Mouse (Mus musculus): ENCODE measurements at regions not wholly inside any gene's neighbourhood (a gene's known extent, or its start where the extent isn't known, plus 50 kb on each side); places are given as distances from the start of the nearest gene placed in this dataset.

DNA sequence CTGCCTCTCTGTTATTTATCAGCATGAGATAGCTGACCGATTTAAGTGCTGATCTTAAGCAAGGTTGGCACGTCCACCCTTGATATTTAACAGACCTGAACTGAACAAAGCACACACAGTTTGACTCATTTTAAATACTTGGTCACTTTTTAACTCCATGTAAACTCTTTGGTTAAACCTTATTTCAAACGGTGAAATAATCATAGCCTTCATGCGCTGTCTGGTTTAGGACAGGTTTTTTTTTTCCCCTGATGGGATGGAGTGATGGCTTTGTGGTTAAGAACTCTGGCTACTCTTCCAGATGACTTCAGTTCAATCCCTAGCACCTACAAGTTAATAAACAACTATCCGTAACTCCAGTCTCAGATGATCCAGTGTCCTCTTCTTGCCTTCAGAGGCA is 706.7 kb upstream of the N6amt1 start:
- no peak for ATAC-seq (ENCODE audit: low FRiP score)
- Histone ChIP-seq H3K4me2 (no peak overlapping the region), H3K27me3 (no peaks in the 10 kb centered on the region), H3K9me3 (no peaks in the 10 kb centered on the region), H3K36me3 (replicated peaks) (no peaks in the 10 kb centered on the region), H3K27ac (no peak overlapping the region), H3K9ac (no peak overlapping the region), H3K4me1 (no peaks in the 10 kb centered on the region), H3K4me3 (replicated peaks) (no peak overlapping the region)
- WGBS: 91% methylated on average over 5 of the region's 5 CpGs

DNA sequence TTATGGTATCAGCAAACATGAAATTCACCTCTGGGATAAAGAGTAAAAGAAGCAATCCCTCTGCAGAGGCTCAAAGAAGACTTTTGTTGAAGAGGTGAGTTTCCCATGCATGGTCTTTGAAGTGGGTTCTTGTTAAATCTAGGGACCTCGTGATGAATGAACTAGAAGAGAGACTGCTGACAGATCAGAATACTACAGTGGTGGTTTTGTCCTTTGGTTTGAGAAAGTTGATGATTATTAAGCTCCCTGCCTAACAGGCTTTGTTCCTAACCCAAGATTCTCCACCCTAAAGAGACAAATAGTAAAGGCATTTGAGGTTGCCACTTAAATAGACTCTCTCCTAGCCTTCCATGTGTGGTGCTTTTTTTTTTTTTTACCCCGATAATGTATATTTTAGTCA is 707.2 kb upstream of the N6amt1 start:
- Histone ChIP-seq H3K27me3 (no peaks in the 10 kb centered on the region), H3K4me3 (replicated peaks) (no peak overlapping the region), H3K4me1 (no peaks in the 10 kb centered on the region), H3K36me3 (replicated peaks) (no peaks in the 10 kb centered on the region), H3K9ac (no peak overlapping the region), H3K9me3 (no peaks in the 10 kb centered on the region), H3K27ac (no peak overlapping the region), H3K4me2 (no peak overlapping the region)
- 76% methylated on average over 2 of the region's 2 CpGs for WGBS
- ATAC-seq (ENCODE audit: low FRiP score): no peak

DNA sequence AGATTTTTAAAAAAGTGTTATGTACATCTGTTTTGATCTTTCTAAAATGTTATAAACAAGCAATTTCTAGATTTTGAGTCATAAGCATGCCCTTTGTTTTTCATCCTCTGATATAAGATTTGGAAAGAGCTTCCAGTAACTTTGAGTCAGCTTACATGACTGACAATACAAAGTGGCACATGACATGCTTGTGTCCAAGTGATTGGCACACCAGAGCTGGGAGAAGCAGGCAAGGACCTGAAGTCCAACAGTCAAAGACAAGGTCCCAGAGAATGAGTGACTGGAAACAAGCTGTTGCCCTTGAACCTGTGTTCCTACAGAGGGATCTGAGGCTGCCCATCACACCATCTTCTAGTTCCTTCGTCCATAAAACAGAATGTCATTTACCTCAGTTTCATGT is 708.5 kb upstream of the N6amt1 start:
- no peaks in the 10 kb centered on the region for H3K9me3 ChIP-seq
- H3K27ac ChIP-seq: no peak overlapping the region
- no peak overlapping the region for H3K9ac ChIP-seq
- H3K36me3 ChIP-seq (replicated peaks): no peaks in the 10 kb centered on the region
- ATAC-seq (ENCODE audit: low FRiP score): no peak
- no peak overlapping the region for H3K4me3 ChIP-seq (replicated peaks)
- 84% methylated on average over 1 of the region's 1 CpGs for WGBS
- H3K4me1 ChIP-seq: no peaks in the 10 kb centered on the region
- no peaks in the 10 kb centered on the region for H3K27me3 ChIP-seq
- no peak overlapping the region for H3K4me2 ChIP-seq

DNA sequence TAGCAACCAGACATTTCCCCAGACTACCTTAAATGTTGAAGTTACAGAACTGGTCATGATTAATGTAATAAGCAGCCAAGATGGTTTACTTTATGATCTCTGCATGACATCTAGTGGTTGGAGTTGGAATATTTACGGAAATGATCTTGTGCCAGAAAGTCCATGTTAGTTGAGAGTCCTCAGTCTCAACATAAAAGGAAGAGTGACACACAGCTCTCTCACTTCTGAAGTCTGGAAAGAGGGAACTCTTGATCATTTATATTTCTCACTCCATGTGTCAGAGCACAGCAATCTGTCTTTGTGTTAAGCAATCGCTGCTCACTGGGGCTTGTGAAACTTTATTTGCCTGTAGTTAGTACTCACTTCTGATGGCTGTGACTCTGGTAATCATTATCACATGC is 709.1 kb upstream of the N6amt1 start:
- 0 out of 2 replicates have a peak, but pooled peaks have one; percentile 57 for ATAC-seq (ENCODE audit: low FRiP score)
- no peaks in the 10 kb centered on the region for H3K9me3 ChIP-seq
- 56% methylated on average over 2 of the region's 2 CpGs for WGBS

DNA sequence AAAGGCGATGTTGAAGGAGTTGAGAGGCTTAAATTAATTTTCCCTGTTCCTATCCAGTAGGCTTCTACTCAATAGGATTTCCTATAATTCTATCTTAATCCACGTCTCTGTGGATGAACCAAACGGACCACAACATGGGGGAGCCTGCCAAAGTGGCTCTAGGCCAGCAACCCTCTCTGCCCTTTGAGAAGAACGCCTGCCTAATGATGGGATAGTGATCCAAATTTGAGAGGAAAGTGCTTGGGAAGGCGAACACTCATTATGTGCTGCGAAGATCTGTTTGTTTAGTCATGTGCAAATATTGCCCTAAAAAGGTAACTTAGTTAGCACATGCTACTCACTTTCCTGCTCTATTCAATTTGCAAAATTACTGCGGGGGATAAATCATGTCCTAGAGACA is 702.5 kb upstream of the Adamts5 start:
- no peak overlapping the region for H3K4me3 ChIP-seq (replicated peaks)
- H3K9ac ChIP-seq: no peak overlapping the region
- H3K9me3 ChIP-seq: no peaks in the 10 kb centered on the region
- ATAC-seq (ENCODE audit: low FRiP score): no peak
- H3K4me2 ChIP-seq: no peak overlapping the region
- WGBS: 76% methylated on average over 7 of the region's 7 CpGs
- no peaks in the 10 kb centered on the region for H3K4me1 ChIP-seq
- no peaks in the 10 kb centered on the region for H3K27me3 ChIP-seq
- no peaks in the 10 kb centered on the region for H3K36me3 ChIP-seq (replicated peaks)
- no peak overlapping the region for H3K27ac ChIP-seq

More for the DNA sequence above, 709.1 kb upstream of the N6amt1 start:
- Histone ChIP-seq H3K4me1 (no peaks in the 10 kb centered on the region), H3K9ac (no peak overlapping the region), H3K36me3 (replicated peaks) (no peaks in the 10 kb centered on the region), H3K4me2 (no peak overlapping the region), H3K4me3 (replicated peaks) (no peak overlapping the region), H3K27ac (no peak overlapping the region), H3K27me3 (no peaks in the 10 kb centered on the region)

DNA sequence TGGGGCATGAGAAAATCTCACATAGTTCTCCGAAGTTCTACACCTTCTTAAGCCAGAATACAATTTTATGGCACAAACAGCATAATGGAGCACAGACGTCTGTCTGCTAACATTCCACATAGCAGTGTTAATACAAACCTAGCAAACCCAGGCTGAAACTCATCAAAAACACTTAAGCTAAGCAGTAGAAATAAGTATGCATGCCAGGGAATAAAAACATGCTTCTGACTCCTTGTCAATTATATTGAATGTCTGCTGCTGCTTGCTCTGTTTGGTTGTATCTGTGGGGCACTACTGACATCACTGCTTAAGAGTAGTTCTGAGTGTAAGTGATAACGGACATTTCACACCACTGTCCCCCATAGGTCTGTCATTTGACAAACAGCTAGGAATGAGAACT is 693.4 kb upstream of the Adamts5 start:
- no peaks in the 10 kb centered on the region for H3K36me3 ChIP-seq (replicated peaks)
- no peaks in the 10 kb centered on the region for H3K27me3 ChIP-seq
- H3K9ac ChIP-seq: no peak overlapping the region
- ATAC-seq (ENCODE audit: low FRiP score): no peak
- no peak overlapping the region for H3K4me3 ChIP-seq (replicated peaks)
- H3K27ac ChIP-seq: no peak overlapping the region
- no peak overlapping the region for H3K4me2 ChIP-seq
- no peaks in the 10 kb centered on the region for H3K4me1 ChIP-seq
- no peaks in the 10 kb centered on the region for H3K9me3 ChIP-seq
- 84% methylated on average over 3 of the region's 3 CpGs for WGBS

DNA sequence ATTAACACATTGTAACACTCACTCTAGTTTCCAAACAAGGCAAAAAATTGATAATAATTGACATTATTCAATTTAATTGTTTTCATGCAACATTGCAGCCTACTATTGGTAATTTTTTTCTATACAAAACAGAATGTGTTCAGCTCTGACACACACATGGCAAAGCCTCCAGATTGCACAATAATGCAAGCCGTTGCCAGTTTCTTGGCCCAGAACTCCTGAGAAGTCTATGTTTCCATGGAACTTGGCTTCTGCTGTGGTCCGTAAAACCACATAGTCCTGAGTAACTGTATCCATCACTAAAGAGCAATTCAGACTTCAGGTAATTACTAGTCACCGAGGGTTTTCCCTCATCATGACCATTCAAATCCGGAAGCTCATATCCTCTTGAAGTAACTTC is 684.4 kb upstream of the Adamts5 start:
- H3K9ac ChIP-seq: no peak overlapping the region
- no peaks in the 10 kb centered on the region for H3K27me3 ChIP-seq
- H3K9me3 ChIP-seq: no peaks in the 10 kb centered on the region
- H3K4me2 ChIP-seq: no peak overlapping the region
- WGBS: 90% methylated on average over 4 of the region's 4 CpGs
- H3K4me3 ChIP-seq (replicated peaks): no peak overlapping the region
- H3K36me3 ChIP-seq (replicated peaks): no peaks in the 10 kb centered on the region
- no peak overlapping the region for H3K27ac ChIP-seq
- no peak for ATAC-seq (ENCODE audit: low FRiP score)
- H3K4me1 ChIP-seq: no peaks in the 10 kb centered on the region

DNA sequence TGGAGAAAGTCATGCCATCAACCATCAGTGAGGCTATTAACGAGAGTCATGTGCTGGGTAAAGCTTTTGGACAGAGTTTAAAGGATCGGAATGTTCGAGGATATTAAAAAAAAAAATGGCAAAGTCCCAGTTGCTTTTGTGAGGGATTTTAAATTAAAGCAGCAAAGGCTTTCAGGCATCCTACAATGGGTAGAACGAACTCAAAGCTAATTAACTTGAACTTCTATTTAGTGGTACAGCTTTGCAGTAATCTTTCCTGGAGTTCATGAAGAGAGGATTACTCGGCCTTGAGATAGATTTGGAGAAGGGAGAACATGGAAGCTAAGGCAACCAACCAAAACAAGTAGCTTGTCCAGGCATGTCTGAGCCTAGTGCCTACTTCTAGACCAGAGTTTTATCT is 676.7 kb upstream of the Adamts5 start:
- H3K4me1 ChIP-seq: no peaks in the 10 kb centered on the region
- no peak overlapping the region for H3K4me2 ChIP-seq
- H3K9me3 ChIP-seq: no peaks in the 10 kb centered on the region
- WGBS: 32% methylated on average over 5 of the region's 5 CpGs
- peak; percentile 60; the same call in 1 of the 2 replicates for ATAC-seq (ENCODE audit: low FRiP score)
- no peak overlapping the region for H3K9ac ChIP-seq
- H3K36me3 ChIP-seq (replicated peaks): no peaks in the 10 kb centered on the region
- no peak overlapping the region for H3K4me3 ChIP-seq (replicated peaks)
- no peaks in the 10 kb centered on the region for H3K27me3 ChIP-seq
- H3K27ac ChIP-seq: no peak overlapping the region

DNA sequence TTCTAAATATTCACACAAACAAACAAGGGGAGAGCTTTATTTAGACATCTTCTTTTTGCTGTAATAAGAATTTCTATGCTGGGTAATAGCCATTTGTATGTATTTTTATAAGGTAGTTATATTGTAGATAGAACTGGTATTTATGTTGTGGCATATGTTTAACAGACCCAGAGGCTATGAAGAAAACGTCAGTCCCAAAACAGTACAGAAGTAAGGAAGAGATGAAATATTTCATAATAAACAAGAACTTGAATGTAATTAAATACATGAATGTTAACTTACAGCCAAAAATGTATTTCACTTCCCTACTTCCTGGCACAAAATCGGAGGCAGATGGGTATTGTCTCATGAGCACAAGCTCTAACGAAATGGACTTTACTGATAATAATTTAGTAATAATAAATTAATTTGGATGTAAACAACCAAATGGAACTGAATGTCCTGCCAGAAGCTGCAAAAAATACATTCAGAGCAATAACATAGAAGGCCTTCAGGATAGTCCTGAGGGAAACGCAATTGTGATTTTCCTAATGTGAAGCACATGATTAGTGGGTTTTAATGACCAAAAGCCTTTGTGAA is 645.9 kb upstream of the Adamts5 start:
- no peaks in the 10 kb centered on the region for H3K9me3 ChIP-seq
- no peak overlapping the region for H3K4me3 ChIP-seq (replicated peaks)
- no peaks in the 10 kb centered on the region for H3K27me3 ChIP-seq
- H3K4me2 ChIP-seq: no peak overlapping the region
- H3K36me3 ChIP-seq (replicated peaks): no peaks in the 10 kb centered on the region
- H3K4me1 ChIP-seq: no peaks in the 10 kb centered on the region
- no peak overlapping the region for H3K9ac ChIP-seq
- ATAC-seq (ENCODE audit: low FRiP score): no peak
- 93% methylated on average over 4 of the region's 4 CpGs for WGBS
- H3K27ac ChIP-seq: no peak overlapping the region

DNA sequence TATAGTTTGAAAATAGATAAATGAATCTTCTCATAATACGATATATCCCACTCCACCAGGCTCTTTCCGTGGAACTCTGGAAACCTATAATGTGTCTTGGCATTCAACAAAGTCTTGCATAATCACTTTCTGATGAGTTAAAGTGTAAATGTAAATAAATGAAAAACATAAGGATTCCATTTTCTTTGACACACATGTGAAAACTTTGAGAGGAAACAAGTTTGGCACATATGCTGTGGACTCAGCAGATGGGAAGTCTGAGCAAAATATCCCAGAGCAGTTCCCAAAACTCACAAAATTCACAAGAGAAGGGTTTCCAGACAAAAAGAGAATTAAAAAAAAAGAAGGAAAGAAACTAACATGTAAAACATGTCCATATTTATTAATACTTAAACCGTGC is 645.3 kb upstream of the Adamts5 start:
- no peak overlapping the region for H3K9ac ChIP-seq

DNA sequence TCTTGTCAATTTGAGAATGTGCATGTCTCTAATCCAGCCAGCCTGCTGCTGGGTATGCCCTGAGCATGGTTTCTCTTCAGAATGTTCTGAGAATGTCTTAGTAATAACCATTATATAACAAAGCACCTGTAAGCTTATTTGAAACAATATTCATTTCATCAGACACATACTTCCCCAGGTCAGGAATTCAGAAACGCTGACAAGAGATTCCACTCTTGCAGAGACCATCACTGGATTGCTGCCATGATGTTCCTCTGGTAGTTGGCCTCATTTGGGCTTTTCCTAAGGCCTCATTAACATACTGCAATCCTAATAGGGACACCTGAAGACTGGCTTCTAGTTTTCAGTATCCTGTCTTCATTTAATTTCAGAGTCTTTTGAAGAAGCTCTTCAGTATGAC is 642.5 kb upstream of the Adamts5 start:
- Histone ChIP-seq H3K36me3 (replicated peaks) (no peaks in the 10 kb centered on the region), H3K27ac (no peak overlapping the region), H3K4me1 (no peaks in the 10 kb centered on the region), H3K27me3 (no peaks in the 10 kb centered on the region), H3K4me2 (no peak overlapping the region), H3K4me3 (replicated peaks) (no peak overlapping the region), H3K9ac (no peak overlapping the region), H3K9me3 (no peaks in the 10 kb centered on the region)
- no peak for ATAC-seq (ENCODE audit: low FRiP score)
- 67% methylated on average over 1 of the region's 1 CpGs for whole genome bisulfite sequencing

More for the DNA sequence above, 645.3 kb upstream of the Adamts5 start:
- H3K4me1 ChIP-seq: no peaks in the 10 kb centered on the region
- H3K4me3 ChIP-seq (replicated peaks): no peak overlapping the region
- no peak overlapping the region for H3K27ac ChIP-seq
- no peak overlapping the region for H3K4me2 ChIP-seq
- no peaks in the 10 kb centered on the region for H3K9me3 ChIP-seq
- no peaks in the 10 kb centered on the region for H3K27me3 ChIP-seq
- 92% methylated on average over 3 of the region's 3 CpGs for WGBS
- no peak for ATAC-seq (ENCODE audit: low FRiP score)
- no peaks in the 10 kb centered on the region for H3K36me3 ChIP-seq (replicated peaks)

DNA sequence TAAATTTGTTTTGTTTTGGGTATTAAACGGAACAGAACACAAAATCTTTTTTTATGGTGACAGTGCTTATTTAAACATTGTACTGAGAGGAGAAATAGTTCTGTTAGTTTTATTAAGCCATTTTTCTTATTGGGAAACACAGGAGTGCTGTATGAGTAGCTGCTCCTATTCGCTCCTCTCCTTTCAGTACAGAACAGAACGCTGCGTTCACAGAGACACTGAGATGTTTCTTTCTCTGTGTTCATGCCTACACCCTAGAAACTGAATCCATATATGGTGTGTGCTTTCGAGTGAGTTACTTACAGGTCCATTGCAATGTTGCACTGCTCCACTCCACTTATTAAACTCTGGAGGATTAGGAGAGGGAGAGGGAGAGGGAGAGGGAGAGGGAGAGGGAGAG is 634.9 kb upstream of the Adamts5 start:
- Histone ChIP-seq H3K9me3 (no peaks in the 10 kb centered on the region), H3K36me3 (replicated peaks) (no peaks in the 10 kb centered on the region), H3K4me1 (no peaks in the 10 kb centered on the region), H3K9ac (no peak overlapping the region), H3K4me3 (replicated peaks) (no peak overlapping the region), H3K4me2 (no peak overlapping the region), H3K27ac (no peak overlapping the region), H3K27me3 (no peaks in the 10 kb centered on the region)
- no peak for ATAC-seq (ENCODE audit: low FRiP score)
- WGBS: 77% methylated on average over 5 of the region's 5 CpGs

DNA sequence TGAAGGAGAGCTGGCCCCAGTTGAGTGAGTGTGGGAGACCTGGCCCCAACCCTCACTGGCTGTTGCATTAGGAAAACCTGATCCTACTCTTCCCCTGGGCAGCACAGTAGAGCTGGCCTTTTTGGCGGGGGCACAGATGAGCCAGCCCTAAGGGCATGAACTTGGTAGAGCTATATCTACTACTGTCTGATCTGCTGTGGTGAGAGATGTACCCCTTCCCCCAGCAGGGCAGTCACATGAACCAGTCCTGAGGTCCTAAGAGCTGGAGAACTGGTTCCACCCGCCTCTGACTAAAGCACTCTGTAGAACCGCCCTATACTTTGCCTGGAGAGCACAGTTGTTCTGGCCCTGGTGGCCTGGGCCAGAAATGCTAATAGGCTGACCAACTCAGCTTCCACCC is 622.5 kb upstream of the Adamts5 start:
- Histone ChIP-seq H3K4me3 (replicated peaks) (no peak overlapping the region), H3K27ac (no peak overlapping the region), H3K27me3 (no peaks in the 10 kb centered on the region), H3K4me2 (no peak overlapping the region), H3K4me1 (no peaks in the 10 kb centered on the region), H3K36me3 (replicated peaks) (no peaks in the 10 kb centered on the region), H3K9me3 (no peaks in the 10 kb centered on the region), H3K9ac (no peak overlapping the region)
- no peak; the same call in 1 of the 2 replicates for ATAC-seq (ENCODE audit: low FRiP score)
- WGBS: 92% methylated on average over 3 of the region's 3 CpGs
